ENCODE assay signal across 8 mouse cellular contexts in genomic region chr11:60384762-60385421, GRCm38 (mm10). TPM values are rescaled to one million over a fixed set of nuclear protein-coding genes. Genes with fewer than 3 reads are reported as not detected.
DNase-seq lines count a peak whose midpoint lies in the region; ATAC-seq and TF ChIP-seq lines count a peak whose summit lies in the region.

No protein-coding gene starts in this region.

- no peaks in the 10 kb centered on the region for H3K4me1 ChIP-seq in kidney, postnatal 0 days (replicated peaks; ENCODE audit: insufficient read depth, low read length)
- peaks cover 5% of the 10 kb centered on the region; the same call in 1 of the 2 replicates for H3K4me1 ChIP-seq in forebrain, embryonic 11.5 days (replicated peaks; ENCODE audit: control insufficient read depth, insufficient read depth, low read length)
- peaks cover 17% of the 10 kb centered on the region for H3K4me1 ChIP-seq in midbrain, embryonic 16.5 days (ENCODE audit: control insufficient read depth, insufficient read depth, low read length)

- H3K4me2 ChIP-seq in kidney, postnatal 0 days (ENCODE audit: low read length), result peak overlapping the region; percentile 21
- peak overlapping the region; percentile 43 for H3K4me2 ChIP-seq in forebrain, embryonic 11.5 days (ENCODE audit: low read depth, low read length, severe bottlenecking)
- H3K4me2 ChIP-seq in midbrain, embryonic 16.5 days (ENCODE audit: low read length), result peak overlapping the region; percentile 48

- H3K4me3 ChIP-seq in kidney, postnatal 0 days (replicated peaks; ENCODE audit: low read depth, low read length), result no peak overlapping the region
- H3K4me3 ChIP-seq in forebrain, embryonic 11.5 days (ENCODE audit: low read depth, low read length), result no peak overlapping the region; the same call in 1 of the 2 replicates
- H3K4me3 ChIP-seq in midbrain, embryonic 16.5 days (ENCODE audit: low read depth, low read length), result no peak overlapping the region

- H3K36me3 ChIP-seq in kidney, postnatal 0 days (ENCODE audit: insufficient read depth, low read length), result no peaks in the 10 kb centered on the region
- H3K36me3 ChIP-seq in forebrain, embryonic 11.5 days (ENCODE audit: control insufficient read depth, insufficient read depth, low read length), result no peaks in the 10 kb centered on the region
- H3K36me3 ChIP-seq in midbrain, embryonic 16.5 days (ENCODE audit: control insufficient read depth, insufficient read depth, low read length), result no peaks in the 10 kb centered on the region

- no peak for DNase-seq in kidney, postnatal 0 days (ENCODE audit: low spot score)
- no peak for DNase-seq in kidney, adult 8-10 months
- DNase-seq in forebrain, embryonic 11.5 days (ENCODE audit: low spot score), result no peak
- peak; percentile 89 for DNase-seq in layer of hippocampus, adult 9-11 months
- DNase-seq in urinary bladder, postnatal 14 days (ENCODE audit: low spot score), result no peak
- DNase-seq in gastrocnemius, postnatal 36 days, result no peak
- DNase-seq in lung, postnatal 25 days (ENCODE audit: low spot score), result no peak

- H3K27me3 ChIP-seq in kidney, postnatal 0 days (ENCODE audit: insufficient read depth, low read length), result no peaks in the 10 kb centered on the region
- H3K27me3 ChIP-seq in forebrain, embryonic 11.5 days (ENCODE audit: control insufficient read depth, insufficient read depth, low read length), result no peaks in the 10 kb centered on the region
- no peaks in the 10 kb centered on the region for H3K27me3 ChIP-seq in midbrain, embryonic 16.5 days (ENCODE audit: control insufficient read depth, insufficient read depth, low read depth, low read length)

- no peak for TF ChIP-seq CTCF in kidney, postnatal 0 days (IDR thresholded peaks at IDR 0.05; ENCODE audit: low read depth)

- H3K9me3 ChIP-seq in kidney, postnatal 0 days (replicated peaks; ENCODE audit: low read length), result no peaks in the 10 kb centered on the region
- H3K9me3 ChIP-seq in forebrain, embryonic 11.5 days (ENCODE audit: control insufficient read depth, low read length), result no peaks in the 10 kb centered on the region
- H3K9me3 ChIP-seq in midbrain, embryonic 16.5 days (replicated peaks; ENCODE audit: control insufficient read depth, low read length, poor library complexity, severe bottlenecking), result no peaks in the 10 kb centered on the region

- no peak overlapping the region for H3K9ac ChIP-seq in kidney, postnatal 0 days (ENCODE audit: low read depth, low read length)
- H3K9ac ChIP-seq in forebrain, embryonic 11.5 days (ENCODE audit: low read length), result peak overlapping the region; percentile 50
- peak overlapping the region; percentile 53 for H3K9ac ChIP-seq in midbrain, embryonic 16.5 days (ENCODE audit: low read depth, low read length)

- ATAC-seq in kidney, postnatal 0 days (replicated peaks; ENCODE audit: low FRiP score, low read depth), result no peak
- no peak for ATAC-seq in forebrain, embryonic 11.5 days (replicated peaks; ENCODE audit: low FRiP score)
- peak; percentile 85 for ATAC-seq in midbrain, embryonic 16.5 days

- no peak overlapping the region for H3K27ac ChIP-seq in kidney, postnatal 0 days
- H3K27ac ChIP-seq in forebrain, embryonic 11.5 days (ENCODE audit: low read depth, low read length), result peak overlapping the region; percentile 62
- H3K27ac ChIP-seq in midbrain, embryonic 16.5 days (ENCODE audit: low read length), result peak overlapping the region; percentile 82

- WGBS in kidney, postnatal 0 days, result 10% methylated on average over 16 of the region's 16 CpGs
- 3% methylated on average over 16 of the region's 16 CpGs for WGBS in forebrain, embryonic 11.5 days
- under 1% methylated on average over 16 of the region's 16 CpGs for WGBS in midbrain, embryonic 16.5 days

- intact Hi-C loops in gastrocnemius, postnatal 36 days (cut with DNase I), result no loop called here

RNA-seq across cellular contexts. Expression of gene Drc3, which starts 31.8 kb away (rescaled TPM):
- polyA plus RNA-seq in kidney, postnatal 0 days (2015; fragmentation: Nextera tagmentation; extraction: Ambion mirVana), result 2.1 and 2.2 TPM in 2 replicates
- 1.6 and 2.1 TPM in 2 replicates for polyA plus RNA-seq in forebrain, embryonic 11.5 days (2014; fragmentation: Nextera tagmentation; extraction: Ambion mirVana)
- polyA plus RNA-seq in midbrain, embryonic 16.5 days (2015; fragmentation: Nextera tagmentation; extraction: Ambion mirVana), result 6.6 and 7.1 TPM in 2 replicates
- 1 to 10 TPM; 1.1 to 1.2 TPM for total RNA-seq in gastrocnemius, postnatal 36 days (2021)

RNA-seq across cellular contexts. Expression of gene Gid4, which starts 32.1 kb away (rescaled TPM):
- 18.3 and 19.2 TPM in 2 replicates for polyA plus RNA-seq in kidney, postnatal 0 days (2015; fragmentation: Nextera tagmentation; extraction: Ambion mirVana)
- 38.1 and 38.5 TPM in 2 replicates for polyA plus RNA-seq in forebrain, embryonic 11.5 days (2014; fragmentation: Nextera tagmentation; extraction: Ambion mirVana)
- polyA plus RNA-seq in midbrain, embryonic 16.5 days (2015; fragmentation: Nextera tagmentation; extraction: Ambion mirVana), result 24.4 and 24.8 TPM in 2 replicates
- total RNA-seq in gastrocnemius, postnatal 36 days (2021), result 10 to 100 TPM; 53.7 to 61.9 TPM

RNA-seq across cellular contexts. Expression of gene Tom1l2, which starts 32.2 kb away (rescaled TPM):
- polyA plus RNA-seq in kidney, postnatal 0 days (2015; fragmentation: Nextera tagmentation; extraction: Ambion mirVana), result 27.9 and 29.9 TPM in 2 replicates
- polyA plus RNA-seq in forebrain, embryonic 11.5 days (2014; fragmentation: Nextera tagmentation; extraction: Ambion mirVana), result 18.0 and 19.5 TPM in 2 replicates
- 66.4 and 74.6 TPM in 2 replicates for polyA plus RNA-seq in midbrain, embryonic 16.5 days (2015; fragmentation: Nextera tagmentation; extraction: Ambion mirVana)
- 10 to 100 TPM; 59.4 to 61.5 TPM for total RNA-seq in gastrocnemius, postnatal 36 days (2021)

RNA-seq across cellular contexts. Expression of gene Atpaf2, which starts 33.4 kb away (rescaled TPM):
- polyA plus RNA-seq in kidney, postnatal 0 days (2015; fragmentation: Nextera tagmentation; extraction: Ambion mirVana), result 41.2 and 44.2 TPM in 2 replicates
- polyA plus RNA-seq in forebrain, embryonic 11.5 days (2014; fragmentation: Nextera tagmentation; extraction: Ambion mirVana), result 40.1 and 51.7 TPM in 2 replicates
- 43.3 and 47.4 TPM in 2 replicates for polyA plus RNA-seq in midbrain, embryonic 16.5 days (2015; fragmentation: Nextera tagmentation; extraction: Ambion mirVana)
- 10 to 100 TPM; 28.7 to 30.9 TPM for total RNA-seq in gastrocnemius, postnatal 36 days (2021)
